Mouse (Mus musculus) heart, embryonic 12.5 days (tissue): ENCODE data around the gene Phf1. TPM values are rescaled to one million over a fixed set of nuclear protein-coding genes. Genes with fewer than 3 reads are reported as not detected.
"Not testable (repeated sequence)": the region's sequence is repeated elsewhere in the genome, so short reads cannot be mapped to it uniquely, and the experiment has no call there.

Source experiments
- ATAC-seq: fragments of 200-750 bp; cut with Nextera tagmentation; 2 replicates; pipeline ENCODE4 v1.8.0; 2017; ENCODE audit warnings: moderate TSS enrichment, moderate library complexity; ENCODE audit not compliant: insufficient number of reproducible peaks, low FRiP score
- H3K27ac ChIP-seq: fragments of 300-500 bp; sonication (generic); 2 replicates; pipeline ENCODE4 v1.5.1; 2016; ENCODE audit warnings: mild to moderate bottlenecking, moderate library complexity; ENCODE audit not compliant: poor library complexity, severe bottlenecking
- H3K27me3 ChIP-seq: fragments of 300-500 bp; sonication (generic); replicated peaks from 2 replicates; pipeline ENCODE4 v1.6.1; 2016; ENCODE audit warnings: mild to moderate bottlenecking, moderate library complexity
- H3K36me3 ChIP-seq: fragments of 300-500 bp; sonication (generic); 2 replicates; pipeline ENCODE4 v1.6.1; 2016; ENCODE audit warnings: mild to moderate bottlenecking, moderate library complexity
- H3K4me1 ChIP-seq: fragments of 300-500 bp; sonication (generic); replicated peaks from 2 replicates; pipeline ENCODE4 v1.6.1; 2016; ENCODE audit warnings: mild to moderate bottlenecking
- H3K4me2 ChIP-seq: fragments of 300-500 bp; sonication (generic); 2 replicates; pipeline ENCODE4 v1.6.1; 2016; ENCODE audit warnings: mild to moderate bottlenecking, moderate library complexity
- H3K4me3 ChIP-seq: fragments of 300-500 bp; sonication (generic); 2 replicates; pipeline ENCODE4 v1.5.1; 2016; ENCODE audit warnings: mild to moderate bottlenecking
- H3K9ac ChIP-seq: fragments of 300-500 bp; sonication (generic); 2 replicates; pipeline ENCODE4 v1.6.1; 2016; ENCODE audit warnings: mild to moderate bottlenecking, moderate library complexity
- H3K9me3 ChIP-seq: fragments of 300-500 bp; sonication (generic); replicated peaks from 2 replicates; pipeline ENCODE4 v1.6.1; 2016; ENCODE audit warnings: mild to moderate bottlenecking, moderate library complexity
- WGBS: fragments of 180-500 bp; shearing (Covaris S2); methylation state at CpG from one replicate; pipeline ENCODE4 v1.1.7; 2016; 5-methylcytosine and 5-hydroxymethylcytosine counted together
- polyA plus RNA-seq: library from polyadenylated mRNA; unstranded; fragments of >200 nt; fragmentation: Nextera tagmentation; extraction: Ambion mirVana; gene quantifications from 2 replicates; pipeline ENCODE4 v1.2.1, GENCODE M21; 2016

Phf1 gene
- polyA plus RNA-seq, 1 experiment from 2014 or later = 9.0 TPM

- H3K4me3 ChIP-seq = no peak overlapping the region
- ATAC-seq = no peak
- H3K27me3 ChIP-seq = no peaks in the 10 kb centered on the region
- peaks cover 13% of the 10 kb centered on the region for H3K4me1 ChIP-seq
- no peak overlapping the region for H3K9ac ChIP-seq
- H3K4me2 ChIP-seq = no peak overlapping the region
- no peak overlapping the region for H3K27ac ChIP-seq
- no peaks in the 10 kb centered on the region for H3K9me3 ChIP-seq
- peaks cover 53% of the 10 kb centered on the region for H3K36me3 ChIP-seq
- WGBS = 82% methylated on average over 6 of the region's 6 CpGs
Measured at GRCm38 (mm10) chr17:26968200-26968611, 35.4 kb downstream of the Phf1 start.

DNA sequence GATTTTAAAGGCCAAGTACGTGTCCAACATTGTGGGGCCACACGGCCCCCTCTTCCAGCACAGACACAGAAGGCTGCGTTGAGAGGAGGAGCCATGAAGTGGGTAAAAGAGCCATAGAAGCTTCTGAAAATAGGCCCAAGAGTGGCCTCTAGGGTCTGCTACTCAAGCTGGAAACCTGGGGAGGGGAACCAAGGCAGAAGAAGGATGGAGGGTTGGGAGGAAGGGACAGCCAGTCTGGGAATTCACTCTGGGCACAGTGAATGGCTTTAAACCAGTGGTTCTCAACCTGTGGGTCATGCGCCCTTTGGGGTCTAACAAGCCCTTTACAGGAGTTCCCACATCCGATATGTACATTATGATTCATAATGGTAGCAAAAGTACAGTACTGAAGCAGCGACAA lies 36.4 kb downstream of the Phf1 start:
- H3K9ac ChIP-seq = 0 out of 2 replicates have a peak overlapping the region, but pooled peaks have one; percentile 1
- WGBS = 77% methylated on average over 6 of the region's 6 CpGs
- H3K4me2 ChIP-seq = no peak overlapping the region
- H3K4me1 ChIP-seq = peaks cover 21% of the 10 kb centered on the region
- no peaks in the 10 kb centered on the region for H3K9me3 ChIP-seq
- H3K4me3 ChIP-seq = no peak overlapping the region
- no peak overlapping the region for H3K27ac ChIP-seq
- no peaks in the 10 kb centered on the region for H3K27me3 ChIP-seq
- no peak for ATAC-seq
- peaks cover 47% of the 10 kb centered on the region for H3K36me3 ChIP-seq

GRCm38 (mm10) chr17:26970221-26970620 lies 37.4 kb downstream of the Phf1 start:
- Histone ChIP-seq H3K9me3 (no peaks in the 10 kb centered on the region), H3K27me3 (no peaks in the 10 kb centered on the region), H3K36me3 (peaks cover 47% of the 10 kb centered on the region), H3K4me2 (no peak overlapping the region), H3K4me1 (peaks cover 31% of the 10 kb centered on the region), H3K4me3 (no peak overlapping the region), H3K9ac (no peak overlapping the region), H3K27ac (no peak overlapping the region)
- WGBS = 47% methylated on average over 12 of the region's 12 CpGs
- no peak for ATAC-seq

DNA sequence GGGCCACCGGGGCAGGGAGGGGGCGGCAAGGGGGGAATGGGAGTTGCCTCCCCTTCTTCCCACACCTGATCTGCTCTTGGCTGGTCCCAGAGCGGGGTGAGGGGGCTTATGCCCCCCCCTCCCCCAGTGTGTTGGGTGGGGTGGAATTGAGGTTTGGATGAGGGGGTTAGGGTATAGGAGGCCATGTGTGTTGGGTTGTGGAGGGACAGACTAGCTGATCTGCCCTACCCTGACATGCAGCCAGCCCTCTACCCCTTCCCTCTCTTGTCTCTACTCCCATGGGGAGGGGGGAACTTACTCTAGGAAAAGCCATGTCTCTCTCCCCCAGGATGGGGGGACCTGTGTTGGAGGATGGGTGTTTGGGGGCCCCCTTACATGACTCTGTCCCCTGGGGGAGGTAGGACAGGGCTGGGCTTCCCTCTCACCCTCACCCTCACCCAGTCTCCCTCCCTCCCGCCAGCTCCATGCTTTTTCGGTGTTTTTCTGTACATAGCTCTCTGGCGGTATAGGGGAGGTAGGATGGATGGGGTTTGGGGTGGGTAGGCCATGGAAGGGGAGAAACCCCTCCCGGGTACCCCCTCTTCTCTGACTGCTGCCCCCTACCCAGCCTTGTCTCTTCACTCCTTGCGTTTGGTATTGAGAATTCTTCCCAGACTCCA lies 38.5 kb downstream of the Phf1 start:
- Histone ChIP-seq H3K4me3 (no peak overlapping the region), H3K36me3 (peaks cover 47% of the 10 kb centered on the region), H3K27ac (no peak overlapping the region), H3K9me3 (no peaks in the 10 kb centered on the region), H3K27me3 (no peaks in the 10 kb centered on the region), H3K4me2 (peak overlapping the region; percentile 91), H3K9ac (0 out of 2 replicates have a peak overlapping the region, but pooled peaks have one; percentile 51), H3K4me1 (peaks cover 31% of the 10 kb centered on the region)
- ATAC-seq = no peak
- WGBS = 59% methylated on average over 8 of the region's 8 CpGs

GRCm38 (mm10) chr17:26972107-26972506 lies 39.3 kb downstream of the Phf1 start:
- Histone ChIP-seq H3K9ac (peak overlapping the region; percentile 83), H3K27me3 (no peaks in the 10 kb centered on the region), H3K4me1 (peaks cover 31% of the 10 kb centered on the region), H3K4me2 (peak overlapping the region; percentile 91), H3K9me3 (no peaks in the 10 kb centered on the region), H3K4me3 (peak overlapping the region; percentile 89), H3K27ac (peak overlapping the region; percentile 72; the same call in 1 of the 2 replicates), H3K36me3 (peaks cover 47% of the 10 kb centered on the region)
- WGBS = 1% methylated on average over 3 of the region's 3 CpGs
- no peak for ATAC-seq

- H3K4me1 ChIP-seq = peaks cover 31% of the 10 kb centered on the region
- no peaks in the 10 kb centered on the region for H3K9me3 ChIP-seq
- WGBS = under 1% methylated on average over 75 of the region's 75 CpGs
- H3K27me3 ChIP-seq = no peaks in the 10 kb centered on the region
- H3K4me3 ChIP-seq = peak within 1 kb of the TSS; percentile 89
- peak within 1 kb of the TSS; percentile 72 for H3K27ac ChIP-seq
- H3K36me3 ChIP-seq = peaks cover 46% of the 10 kb centered on the region
- ATAC-seq = peak; percentile 99
- H3K4me2 ChIP-seq = peak within 1 kb of the TSS; percentile 91
- H3K9ac ChIP-seq = peak within 1 kb of the TSS; percentile 88
Measured at GRCm38 (mm10) chr17:26972703-26973574, 40.1 kb downstream of the Phf1 start, which contains the start of gene Zbtb9. TSS of gene Zbtb9 (plus strand) at chr17:26973167.

DNA sequence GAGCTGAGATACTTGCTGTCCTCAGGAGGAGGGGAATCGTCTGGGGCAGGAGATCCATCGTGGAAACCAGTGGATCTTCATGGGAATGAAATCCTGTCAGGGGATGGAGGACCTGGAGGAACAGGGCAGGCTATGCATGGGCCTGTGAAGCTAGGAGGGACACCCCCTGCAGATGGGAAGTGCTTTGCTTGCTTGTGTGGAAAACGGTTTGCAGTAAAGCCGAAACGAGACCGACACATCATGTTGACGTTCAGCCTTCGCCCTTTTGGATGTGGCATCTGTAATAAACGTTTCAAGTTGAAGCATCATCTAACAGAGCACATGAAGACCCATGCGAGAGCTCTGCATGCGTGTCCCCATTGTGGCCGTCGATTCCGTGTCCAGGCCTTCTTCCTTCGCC lies 41.7 kb downstream of the Phf1 start:
- 0 out of 2 replicates have a peak overlapping the region, but pooled peaks have one; percentile 91 for H3K4me2 ChIP-seq
- peaks cover 31% of the 10 kb centered on the region for H3K4me1 ChIP-seq
- H3K9me3 ChIP-seq = no peaks in the 10 kb centered on the region
- H3K36me3 ChIP-seq = peaks cover 61% of the 10 kb centered on the region
- no peak overlapping the region for H3K4me3 ChIP-seq
- H3K27me3 ChIP-seq = no peaks in the 10 kb centered on the region
- 90% methylated on average over 15 of the region's 15 CpGs for WGBS
- no peak overlapping the region for H3K9ac ChIP-seq
- no peak for ATAC-seq
- H3K27ac ChIP-seq = no peak overlapping the region

GRCm38 (mm10) chr17:26975415-26975814 lies 42.6 kb downstream of the Phf1 start:
- H3K9me3 ChIP-seq = no peaks in the 10 kb centered on the region
- no peaks in the 10 kb centered on the region for H3K27me3 ChIP-seq
- peaks cover 31% of the 10 kb centered on the region for H3K4me1 ChIP-seq
- H3K9ac ChIP-seq = no peak overlapping the region
- no peak overlapping the region for H3K4me2 ChIP-seq
- H3K36me3 ChIP-seq = peaks cover 65% of the 10 kb centered on the region
- no peak for ATAC-seq
- H3K27ac ChIP-seq = no peak overlapping the region
- no peak overlapping the region for H3K4me3 ChIP-seq

DNA sequence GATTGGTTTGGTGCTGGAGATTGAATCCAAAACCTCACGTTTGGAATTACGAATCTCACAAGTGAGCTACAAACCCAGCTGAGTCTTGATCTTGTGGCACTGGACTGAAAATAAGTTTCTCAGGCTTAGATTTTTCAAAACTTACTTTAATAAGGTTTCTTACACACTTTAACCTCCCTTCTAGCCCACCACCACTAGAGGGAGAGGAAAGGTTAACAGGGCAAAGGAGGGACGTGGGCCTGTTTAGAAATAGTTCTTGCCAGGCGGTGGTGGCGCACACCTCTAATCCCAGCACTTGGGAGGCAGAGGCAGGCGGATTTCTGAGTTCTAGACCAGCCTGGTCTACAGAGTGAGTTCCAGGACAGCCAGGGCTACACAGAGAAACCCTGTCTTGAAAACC lies 44.5 kb downstream of the Phf1 start:
- H3K9me3 ChIP-seq, H3K27me3 ChIP-seq, H3K9ac ChIP-seq, H3K4me3 ChIP-seq, H3K4me2 ChIP-seq, ATAC-seq, H3K27ac ChIP-seq: not testable (repeated sequence)
- peaks cover 25% of the 10 kb centered on the region for H3K4me1 ChIP-seq
- peaks cover 57% of the 10 kb centered on the region for H3K36me3 ChIP-seq
- 94% methylated on average over 6 of the region's 6 CpGs for WGBS

DNA sequence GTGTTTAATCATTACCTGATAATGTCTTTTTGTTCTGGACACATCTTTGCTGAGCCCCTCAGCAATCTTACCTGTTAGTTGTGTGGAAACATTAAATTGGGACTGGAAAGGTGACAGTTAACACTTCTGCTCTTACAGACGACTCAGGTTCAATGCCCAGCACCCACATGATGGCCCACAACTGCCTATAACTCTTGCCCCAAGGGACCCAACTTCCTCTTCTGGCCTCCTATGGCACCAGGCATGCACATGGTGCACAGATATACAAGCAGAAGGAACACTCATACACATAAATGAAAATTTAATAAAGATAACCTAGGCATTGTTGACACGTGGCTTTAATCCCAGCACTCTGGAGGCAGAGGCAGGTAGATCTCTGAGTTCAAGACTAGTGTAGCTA lies 46.6 kb downstream of the Phf1 start:
- peaks cover 54% of the 10 kb centered on the region for H3K36me3 ChIP-seq
- 79% methylated on average over 2 of the region's 2 CpGs for WGBS
- peaks cover 14% of the 10 kb centered on the region for H3K4me1 ChIP-seq
- no peak overlapping the region for H3K4me2 ChIP-seq
- no peak overlapping the region for H3K4me3 ChIP-seq
- no peak overlapping the region for H3K27ac ChIP-seq
- H3K27me3 ChIP-seq = no peaks in the 10 kb centered on the region
- H3K9me3 ChIP-seq = no peaks in the 10 kb centered on the region
- no peak overlapping the region for H3K9ac ChIP-seq
- ATAC-seq = no peak

- no peak overlapping the region for H3K9ac ChIP-seq
- H3K4me2 ChIP-seq = no peak overlapping the region
- H3K36me3 ChIP-seq = peaks cover 38% of the 10 kb centered on the region
- H3K27me3 ChIP-seq = no peaks in the 10 kb centered on the region
- 53% methylated on average over 2 of the region's 2 CpGs for WGBS
- peaks cover 6% of the 10 kb centered on the region; the same call in 1 of the 2 replicates for H3K4me1 ChIP-seq
- H3K4me3 ChIP-seq = no peak overlapping the region
- no peak overlapping the region for H3K27ac ChIP-seq
- no peaks in the 10 kb centered on the region for H3K9me3 ChIP-seq
- ATAC-seq = no peak
Measured at GRCm38 (mm10) chr17:26981050-26981449, 48.2 kb downstream of the Phf1 start.
